Mouse (Mus musculus) spleen, adult 10 weeks (tissue): ENCODE results near the gene Olfr1425. TPM values are rescaled to one million over a fixed set of nuclear protein-coding genes. Genes with fewer than 3 reads are reported as not detected.

Experiments used
- polyA plus RNA-seq: library from polyadenylated mRNA; stranded (reverse); fragments of 350-450 nt; fragmentation: Illumina TruSeq; extraction: RNeasy Lipid Tissue Mini Kit (QIAGEN cat#74804); gene quantifications from one replicate; pipeline ENCODE4 v1.2.3, GENCODE M21; 2015; ENCODE audit warnings: low replicate concordance; ENCODE audit not compliant: insufficient read depth

The Olfr1425 gene
- not detected for polyA plus RNA-seq

DNA sequence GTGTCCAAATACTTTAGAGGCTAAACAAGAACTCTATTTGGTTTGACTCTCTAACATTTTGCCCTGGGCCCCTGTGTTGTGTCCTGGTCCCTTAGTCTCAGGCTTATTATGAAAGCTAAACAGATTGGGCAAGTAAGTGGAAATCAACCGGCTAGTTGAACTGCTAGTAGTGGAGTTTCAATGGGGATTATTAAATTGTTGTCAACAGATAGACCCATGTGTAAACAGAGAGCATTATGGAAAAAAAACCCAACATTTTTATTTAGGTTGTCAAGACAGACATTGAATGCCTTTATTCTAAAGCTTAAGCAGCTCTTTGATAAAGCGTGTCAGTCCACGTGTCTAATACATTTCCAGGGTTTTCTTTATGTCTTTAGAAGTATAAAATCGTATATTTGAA lies at the start of gene Olfr1425:
TSS of gene Olfr1425 (minus strand) at position 101 of the 400 bp plus-strand sequence.

GRCm38 (mm10) chr19:12123103-12123502 lies 45.6 kb upstream of the Olfr1425 start, which contains the start of gene Olfr76:
Gene Olfr76, minus strand, starts transcription at chr19:12123203.

DNA sequence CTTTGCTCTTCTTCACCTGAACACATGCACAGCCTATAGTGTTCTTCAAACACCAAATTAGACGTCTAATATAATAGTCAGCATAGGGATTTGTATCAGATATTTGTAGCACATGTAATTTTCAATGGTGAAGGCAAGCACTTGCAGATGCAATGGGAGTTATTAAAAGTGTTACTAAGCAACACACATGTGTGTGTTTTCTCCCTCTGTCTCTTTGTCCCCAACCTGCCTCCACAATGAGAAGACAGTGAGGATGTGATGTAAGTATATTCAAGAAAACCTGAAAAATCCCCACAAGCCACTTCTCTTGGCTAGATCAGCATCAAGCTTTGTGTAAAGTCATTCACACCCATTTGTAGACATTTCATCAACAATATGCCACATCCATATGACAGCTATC lies 38.3 kb upstream of the Olfr1425 start, which contains the start of gene Olfr1428:
TSS of gene Olfr1428 (minus strand) at position 101 of the 400 bp plus-strand sequence.

DNA sequence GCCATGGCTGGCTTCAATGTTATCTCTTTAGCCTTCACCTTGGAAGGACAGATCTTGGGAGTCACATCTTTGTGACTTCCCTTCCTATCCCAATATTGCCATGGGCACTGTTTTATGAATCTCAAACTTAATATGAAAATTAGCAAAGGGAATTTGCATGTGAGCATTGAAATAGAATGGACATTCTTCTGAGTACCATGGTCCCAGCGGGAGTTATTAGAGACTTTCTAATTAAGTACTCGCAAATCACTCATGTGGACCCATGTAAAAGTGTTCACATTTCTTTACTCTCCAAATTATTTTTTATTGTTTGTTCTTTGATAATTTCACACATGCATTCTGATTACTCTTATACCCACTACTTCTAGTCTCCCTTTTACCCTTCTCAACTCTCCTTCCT lies 25.7 kb upstream of the Olfr1425 start, which contains the start of gene Olfr1427:
TSS of gene Olfr1427 (minus strand) at position 101 of the 400 bp plus-strand sequence.

GRCm38 (mm10) chr19:12091913-12092312 lies 14.4 kb upstream of the Olfr1425 start, which contains the start of gene Olfr1426:
Gene Olfr1426, minus strand, starts transcription at chr19:12092013.

DNA sequence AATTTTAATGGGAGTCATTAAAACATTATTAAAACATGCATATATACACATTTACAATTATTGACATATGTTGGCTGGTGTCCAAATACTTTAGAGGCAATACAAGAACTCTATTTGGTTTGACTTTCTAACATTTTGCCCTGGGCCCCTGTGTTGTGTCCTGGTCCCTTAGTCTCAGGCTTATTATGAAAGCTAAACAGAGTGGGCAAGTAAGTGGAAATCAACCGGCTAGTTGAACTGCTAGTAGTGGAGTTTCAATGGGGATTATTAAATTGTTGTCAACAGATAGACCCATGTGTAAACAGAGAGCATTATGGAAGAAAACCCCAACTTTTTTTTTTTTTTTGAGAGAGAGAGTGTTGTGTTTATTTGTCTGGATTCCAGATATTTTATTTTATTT lies 14.9 kb downstream of the Olfr1425 start, which contains the start of gene Olfr1424:
TSS of gene Olfr1424 (minus strand) at position 101 of the 400 bp plus-strand sequence.

DNA sequence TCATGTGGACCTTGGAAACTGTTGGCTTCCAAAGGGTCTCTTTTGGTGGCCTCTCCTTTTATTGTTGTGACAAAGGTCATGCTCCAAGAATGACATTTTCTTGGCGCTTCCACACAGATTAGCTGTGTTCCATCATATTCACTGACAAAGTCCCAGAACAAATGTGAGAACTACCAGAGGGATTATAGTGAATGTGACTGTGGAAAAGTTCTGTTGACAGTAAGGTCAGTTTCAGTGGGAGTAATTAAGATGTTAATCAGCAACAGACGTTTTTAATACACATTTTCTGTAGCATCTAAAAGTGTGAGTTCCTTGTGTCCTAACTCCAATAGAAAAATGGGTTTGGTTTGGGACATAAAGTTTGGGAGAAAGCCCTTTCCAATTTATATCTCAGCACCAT lies 36.3 kb downstream of the Olfr1425 start, which contains the start of gene Olfr1423:
TSS of gene Olfr1423 (minus strand) at position 101 of the 400 bp plus-strand sequence.

Other genes starting within 250 kb of the Olfr1425 start
- gene Olfr1417, start 238.5 kb downstream of the Olfr1425 start, polyA plus RNA-seq = not detected
- not detected for gene Olfr1418, start 216.7 kb downstream of the Olfr1425 start, polyA plus RNA-seq
- not detected for gene Olfr1419, start 202.6 kb downstream of the Olfr1425 start, polyA plus RNA-seq
- gene Olfr1420, start 191.2 kb downstream of the Olfr1425 start, polyA plus RNA-seq = not detected
- gene Patl1, start 165.3 kb downstream of the Olfr1425 start, polyA plus RNA-seq = 38.9 TPM
- gene Osbp, start 111.8 kb downstream of the Olfr1425 start, polyA plus RNA-seq = 48.5 TPM
- not detected for gene Olfr1423, start 36.4 kb downstream of the Olfr1425 start, polyA plus RNA-seq
- not detected for gene Olfr1424, start 15.0 kb downstream of the Olfr1425 start, polyA plus RNA-seq
- gene Olfr1426, start 14.3 kb upstream of the Olfr1425 start, polyA plus RNA-seq = not detected
- gene Olfr1427, start 25.6 kb upstream of the Olfr1425 start, polyA plus RNA-seq = not detected
- gene Olfr1428, start 38.2 kb upstream of the Olfr1425 start, polyA plus RNA-seq = not detected
- not detected for gene Olfr76, start 45.5 kb upstream of the Olfr1425 start, polyA plus RNA-seq
- not detected for gene Olfr1555-ps1, start 92.4 kb upstream of the Olfr1425 start, polyA plus RNA-seq
- not detected for gene Olfr1431, start 122.9 kb upstream of the Olfr1425 start, polyA plus RNA-seq
- gene Olfr1432, start 154.9 kb upstream of the Olfr1425 start, polyA plus RNA-seq = not detected
- not detected for gene Olfr262, start 163.9 kb upstream of the Olfr1425 start, polyA plus RNA-seq
- gene Olfr235, start 183.3 kb upstream of the Olfr1425 start, polyA plus RNA-seq = not detected
- gene Olfr1434, start 202.1 kb upstream of the Olfr1425 start, polyA plus RNA-seq = not detected
- not detected for gene Olfr1436, start 221.4 kb upstream of the Olfr1425 start, polyA plus RNA-seq
- not detected for gene Olfr1437, start 247.4 kb upstream of the Olfr1425 start, polyA plus RNA-seq